Mouse (Mus musculus) midbrain, embryonic 11.5 days (tissue): Measurements from ENCODE around the gene Timm10b. TPM values are rescaled to one million over a fixed set of nuclear protein-coding genes. Genes with fewer than 3 reads are reported as not detected.

ENCODE experiments used
- ATAC-seq: fragments of 200-750 bp; cut with Nextera tagmentation; 2 replicates; pipeline ENCODE4 v1.8.0; 2017; ENCODE audit warnings: moderate TSS enrichment, moderate library complexity; ENCODE audit not compliant: low FRiP score
- DNase-seq: peaks from one replicate; pipeline ENCODE4 v3.0.0; 2015; ENCODE audit warnings: low spot score; ENCODE audit errors: missing footprints
- H3K27ac ChIP-seq: fragments of 300-500 bp; sonication (generic); 2 replicates; pipeline ENCODE4 v1.5.1; 2014; ENCODE audit warnings: low read depth, low read length
- H3K27me3 ChIP-seq: fragments of 300-500 bp; sonication (generic); 2 replicates; pipeline ENCODE4 v1.6.1; 2014; ENCODE audit warnings: mild to moderate bottlenecking, low read length, moderate library complexity, mixed read lengths; ENCODE audit not compliant: control insufficient read depth, insufficient read depth
- H3K36me3 ChIP-seq: fragments of 300-500 bp; sonication (generic); 2 replicates; pipeline ENCODE4 v1.6.1; 2014; ENCODE audit warnings: mild to moderate bottlenecking, low read length, moderate library complexity, mixed read lengths; ENCODE audit not compliant: control insufficient read depth, insufficient read depth
- H3K4me1 ChIP-seq: fragments of 300-500 bp; sonication (generic); 2 replicates; pipeline ENCODE4 v1.6.1; 2014; ENCODE audit warnings: low read length; ENCODE audit not compliant: control insufficient read depth, insufficient read depth
- H3K4me2 ChIP-seq: fragments of 300-500 bp; sonication (generic); 2 replicates; pipeline ENCODE4 v1.6.1; 2014; ENCODE audit warnings: mild to moderate bottlenecking, moderate library complexity
- H3K4me3 ChIP-seq: fragments of 300-500 bp; sonication (generic); 2 replicates; pipeline ENCODE4 v1.5.1; 2014; ENCODE audit warnings: low read depth, low read length
- H3K9ac ChIP-seq: fragments of 300-500 bp; sonication (generic); 2 replicates; pipeline ENCODE4 v1.6.1; 2014; ENCODE audit warnings: low read length
- H3K9me3 ChIP-seq: fragments of 300-500 bp; sonication (generic); 2 replicates; pipeline ENCODE4 v1.6.1; 2016; ENCODE audit warnings: low read length; ENCODE audit not compliant: control insufficient read depth
- WGBS: fragments of 180-500 bp; shearing (Covaris S2); extraction: QIAGEN DNeasy Blood & Tissue Kit; methylation state at CpG from one replicate; pipeline ENCODE4 v1.1.7; 2014; 5-methylcytosine and 5-hydroxymethylcytosine counted together
- polyA plus RNA-seq: library from polyadenylated mRNA; unstranded; fragments of >200 nt; fragmentation: Nextera tagmentation; extraction: Ambion mirVana; gene quantifications from 2 replicates; pipeline ENCODE4 v1.2.1, GENCODE M21; 2014

Timm10b gene
- polyA plus RNA-seq, 1 experiment from 2014 or later: 141 TPM

DNA sequence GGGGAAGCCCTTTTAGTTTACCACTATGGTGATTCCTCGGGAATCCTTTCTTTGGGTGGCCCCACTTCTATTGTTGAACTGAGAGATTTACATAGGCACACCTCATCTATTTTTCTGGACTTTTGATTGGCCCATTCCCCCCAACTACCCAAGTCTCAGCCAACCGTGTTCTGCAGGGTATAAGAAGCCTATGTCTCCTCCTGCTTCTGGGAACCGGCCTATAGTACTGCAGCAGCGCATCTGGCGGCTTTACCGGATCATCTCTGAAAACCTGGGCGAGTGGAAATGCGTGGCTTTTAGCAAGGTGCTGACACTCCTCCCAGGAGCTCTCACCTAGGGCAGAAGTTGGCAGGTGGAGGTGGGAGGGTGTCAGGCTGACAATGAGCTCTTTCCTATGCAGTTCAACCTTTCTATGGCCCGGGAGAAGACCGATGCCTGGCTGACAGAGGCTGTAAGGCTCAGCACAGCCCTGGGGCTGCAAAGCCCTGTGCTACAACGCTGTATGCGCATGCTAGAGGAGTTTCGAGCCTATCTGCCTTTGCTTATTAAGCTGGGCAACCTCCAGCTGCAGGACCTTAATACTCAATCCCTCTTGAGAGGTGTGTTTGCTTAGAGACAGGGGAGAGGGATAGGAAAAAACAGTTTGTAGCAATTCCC is 45.8 kb downstream of the Timm10b start:
- H3K9ac ChIP-seq: no peak overlapping the region; the same call in 1 of the 2 replicates
- 8% methylated on average over 13 of the region's 13 CpGs for WGBS
- no peak overlapping the region for H3K27ac ChIP-seq
- H3K4me2 ChIP-seq: peak overlapping the region; percentile 28
- H3K4me1 ChIP-seq: no peaks in the 10 kb centered on the region; the same call in 1 of the 2 replicates
- no peaks in the 10 kb centered on the region for H3K27me3 ChIP-seq
- ATAC-seq (peak; percentile 70), DNase-seq (no peak)
- no peaks in the 10 kb centered on the region for H3K36me3 ChIP-seq
- H3K9me3 ChIP-seq: no peaks in the 10 kb centered on the region
- no peak overlapping the region for H3K4me3 ChIP-seq

- DNase-seq (no peak), ATAC-seq (no peak)
- H3K27ac ChIP-seq: no peak overlapping the region
- no peaks in the 10 kb centered on the region for H3K9me3 ChIP-seq
- no peak overlapping the region for H3K4me2 ChIP-seq
- no peaks in the 10 kb centered on the region; the same call in 1 of the 2 replicates for H3K4me1 ChIP-seq
- no peak overlapping the region for H3K9ac ChIP-seq
- WGBS: 81% methylated on average over 1 of the region's 1 CpGs
- no peak overlapping the region for H3K4me3 ChIP-seq
- H3K27me3 ChIP-seq: no peaks in the 10 kb centered on the region
- no peaks in the 10 kb centered on the region for H3K36me3 ChIP-seq
Measured at GRCm38 (mm10) chr7:105690875-105691274, 51.0 kb downstream of the Timm10b start.

Other genes starting within 250 kb of the Timm10b start
- 25.4 and 30.4 TPM in 2 replicates for gene Fam160a2, start 240.0 kb upstream of the Timm10b start, polyA plus RNA-seq
- not detected in 2 replicates for gene Cnga4, start 235.5 kb upstream of the Timm10b start, polyA plus RNA-seq
- 0.14 and 0.28 TPM in 2 replicates for gene Cckbr, start 214.3 kb upstream of the Timm10b start, polyA plus RNA-seq
- gene Cavin3, start 157.8 kb upstream of the Timm10b start, polyA plus RNA-seq: 24.2 and 24.9 TPM in 2 replicates
- 42.0 and 47.3 TPM in 2 replicates for gene Smpd1, start 85.7 kb upstream of the Timm10b start, polyA plus RNA-seq
- 100 and 103 TPM in 2 replicates for gene Apbb1, start 58.4 kb upstream of the Timm10b start, polyA plus RNA-seq
- 0.11 and 0.29 TPM in 2 replicates for gene Hpx, start 39.9 kb upstream of the Timm10b start, polyA plus RNA-seq
- gene Trim3, start 6.5 kb upstream of the Timm10b start, polyA plus RNA-seq: 20.3 and 23.8 TPM in 2 replicates
- 70.1 and 72.9 TPM in 2 replicates for gene Arfip2, start 360 bp downstream of the Timm10b start, polyA plus RNA-seq
- 10.5 and 11.9 TPM in 2 replicates for gene Gm45799, start 496 bp downstream of the Timm10b start, polyA plus RNA-seq
- 1.00 and 1.3 TPM in 2 replicates for gene Dnhd1, start 10.8 kb downstream of the Timm10b start, polyA plus RNA-seq
- gene Ilk, start 96.5 kb downstream of the Timm10b start, polyA plus RNA-seq: 238 and 241 TPM in 2 replicates
- gene Rrp8, start 97.3 kb downstream of the Timm10b start, polyA plus RNA-seq: 41.2 and 45.0 TPM in 2 replicates
- 163 and 195 TPM in 2 replicates for gene Taf10, start 104.3 kb downstream of the Timm10b start, polyA plus RNA-seq
- gene Tpp1, start 112.2 kb downstream of the Timm10b start, polyA plus RNA-seq: 54.1 and 57.9 TPM in 2 replicates
- 10.7 and 12.7 TPM in 2 replicates for gene Dchs1, start 147.6 kb downstream of the Timm10b start, polyA plus RNA-seq
- gene Mrpl17, start 171.0 kb downstream of the Timm10b start, polyA plus RNA-seq: 245 and 258 TPM in 2 replicates